Mouse (Mus musculus) heart, postnatal 0 days (tissue): ENCODE measurements around the gene Wnk2. TPM values are rescaled to one million over a fixed set of nuclear protein-coding genes. Genes with fewer than 3 reads are reported as not detected.
A peak's percentile ranks its signal among the peaks of the same experiment; 100 is the strongest.
"Not testable (repeated sequence)": the region's sequence is repeated elsewhere in the genome, so short reads cannot be mapped to it uniquely, and the experiment has no call there.

Experiments used
- ATAC-seq: fragments of 200-750 bp; cut with Nextera tagmentation; 2 replicates; pipeline ENCODE4 v1.8.0; 2017; ENCODE audit warnings: low read depth, moderate number of reproducible peaks, moderate library complexity; ENCODE audit not compliant: insufficient read depth
- DNase-seq: peaks from one replicate; pipeline ENCODE4 v3.0.0-alpha.2; 2016; ENCODE audit warnings: low spot score
- H3K27ac ChIP-seq: fragments of 300-500 bp; sonication (generic); 2 replicates; pipeline ENCODE4 v1.5.1; 2014; ENCODE audit warnings: low read depth, mild to moderate bottlenecking
- H3K27me3 ChIP-seq: fragments of 300-500 bp; sonication (generic); 2 replicates; pipeline ENCODE4 v1.6.1; 2014; ENCODE audit warnings: low read length, mixed read lengths; ENCODE audit not compliant: control insufficient read depth, insufficient read depth
- H3K36me3 ChIP-seq: fragments of 300-500 bp; sonication (generic); replicated peaks from 2 replicates; pipeline ENCODE4 v1.6.1; 2014; ENCODE audit warnings: low read length, mixed read lengths; ENCODE audit not compliant: control insufficient read depth, insufficient read depth
- H3K4me1 ChIP-seq: fragments of 300-500 bp; sonication (generic); 2 replicates; pipeline ENCODE4 v1.6.1; 2014; ENCODE audit warnings: antibody characterized with exemption; ENCODE audit not compliant: control insufficient read depth, insufficient read depth
- H3K4me2 ChIP-seq: fragments of 300-500 bp; sonication (generic); 2 replicates; pipeline ENCODE4 v1.6.1; 2014; ENCODE audit warnings: low read depth, mild to moderate bottlenecking, low read length, moderate library complexity
- H3K4me3 ChIP-seq: fragments of 300-500 bp; sonication (generic); 2 replicates; pipeline ENCODE4 v1.5.1; 2014; ENCODE audit warnings: low read depth, low read length
- H3K9ac ChIP-seq: fragments of 300-500 bp; sonication (generic); replicated peaks from 2 replicates; pipeline ENCODE4 v1.6.1; 2014; ENCODE audit warnings: low read depth, low read length, mixed read lengths
- H3K9me3 ChIP-seq: fragments of 300-500 bp; sonication (generic); replicated peaks from 2 replicates; pipeline ENCODE4 v1.6.1; 2016; ENCODE audit warnings: low read length; ENCODE audit not compliant: control insufficient read depth
- CTCF ChIP-seq: IDR thresholded peaks from 2 replicates; pipeline ENCODE4 v1.5.1; 2016; ENCODE audit warnings: antibody characterized with exemption, control low read depth, low read depth
- EP300 ChIP-seq: IDR thresholded peaks from 2 replicates; pipeline ENCODE4 v1.6.1; 2016; ENCODE audit warnings: antibody characterized with exemption, low read depth
- WGBS: fragments of 180-500 bp; shearing (Covaris S2); extraction: QIAGEN DNeasy Blood & Tissue Kit; methylation state at CpG from one replicate; pipeline ENCODE4 v1.1.7; 2014; 5-methylcytosine and 5-hydroxymethylcytosine counted together
- polyA plus RNA-seq: library from polyadenylated mRNA; unstranded; fragments of >200 nt; fragmentation: Nextera tagmentation; extraction: Ambion mirVana; gene quantifications from 2 replicates; pipeline ENCODE4 v1.2.1, GENCODE M21; 2015
- total RNA-seq: library from RNA; depleted of rRNA; stranded (reverse); fragments of >200 nt; gene quantifications from 2 replicates; pipeline ENCODE4 v1.2.3, GENCODE M21; 2014; ENCODE audit warnings: low replicate concordance

Wnk2 gene
- total and polyA plus RNA-seq, 2 experiments from 2014 or later, result 1.5 to 5.5 TPM

DNA sequence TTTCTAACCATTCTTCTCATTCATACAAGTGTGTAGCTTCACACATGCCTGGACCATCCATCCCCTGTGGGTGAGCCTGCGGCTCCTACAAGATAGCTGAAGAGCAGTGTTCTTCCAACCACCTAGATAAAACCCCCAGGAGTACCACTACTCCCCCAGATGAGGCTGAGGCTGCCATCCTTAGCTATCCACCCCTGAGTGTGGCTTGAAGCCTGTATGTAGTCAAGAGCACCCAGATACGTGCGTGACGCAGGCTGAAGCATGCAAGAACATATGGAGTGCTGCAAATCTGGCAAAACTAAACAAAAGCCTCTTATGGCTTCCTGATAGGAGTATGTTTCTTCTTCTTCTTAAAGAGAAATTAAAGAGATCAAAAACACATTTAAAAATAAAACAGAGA, 78.4 kb downstream of the Wnk2 start:
- Histone ChIP-seq H3K9me3 (no peaks in the 10 kb centered on the region), H3K4me2 (no peak overlapping the region), H3K27me3 (no peaks in the 10 kb centered on the region), H3K36me3 (0 out of 2 replicates have a peak, but pooled peaks cover 3% of the 10 kb centered on the region), H3K4me3 (no peak overlapping the region), H3K9ac (no peak overlapping the region), H3K4me1 (no peaks in the 10 kb centered on the region), H3K27ac (no peak overlapping the region)
- no peak for DNase-seq
- no peak for TF ChIP-seq CTCF
- no peak for ATAC-seq
- 89% methylated on average over 4 of the region's 4 CpGs for WGBS

DNA sequence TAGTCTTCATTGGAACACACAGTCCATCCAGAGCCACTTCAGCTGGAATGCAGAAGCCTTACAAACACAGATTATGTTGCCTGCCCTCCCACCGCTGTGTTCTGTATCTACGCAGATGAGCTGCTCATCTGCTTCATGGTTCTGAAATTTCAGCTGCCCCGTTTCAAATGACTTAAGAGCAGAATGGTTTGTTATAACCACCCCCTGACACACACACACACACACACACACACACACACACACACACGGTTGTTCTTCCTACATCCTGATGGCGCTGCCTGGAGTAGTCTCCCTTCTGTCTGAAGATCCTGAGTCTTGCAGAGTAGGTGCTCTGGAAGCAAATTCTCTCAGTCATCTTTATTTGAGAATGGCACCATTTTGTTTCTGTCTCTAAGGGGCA, 83.6 kb downstream of the Wnk2 start:
- Histone ChIP-seq H3K27ac (no peak overlapping the region), H3K9me3 (no peaks in the 10 kb centered on the region), H3K4me2 (no peak overlapping the region), H3K27me3 (no peaks in the 10 kb centered on the region), H3K4me1 (no peaks in the 10 kb centered on the region), H3K4me3 (no peak overlapping the region), H3K36me3 (0 out of 2 replicates have a peak, but pooled peaks cover 3% of the 10 kb centered on the region), H3K9ac (no peak overlapping the region)
- TF ChIP-seq EP300, result no peak
- no peak for TF ChIP-seq CTCF
- no peak for DNase-seq
- WGBS, result 66% methylated on average over 5 of the region's 5 CpGs
- no peak for ATAC-seq

DNA sequence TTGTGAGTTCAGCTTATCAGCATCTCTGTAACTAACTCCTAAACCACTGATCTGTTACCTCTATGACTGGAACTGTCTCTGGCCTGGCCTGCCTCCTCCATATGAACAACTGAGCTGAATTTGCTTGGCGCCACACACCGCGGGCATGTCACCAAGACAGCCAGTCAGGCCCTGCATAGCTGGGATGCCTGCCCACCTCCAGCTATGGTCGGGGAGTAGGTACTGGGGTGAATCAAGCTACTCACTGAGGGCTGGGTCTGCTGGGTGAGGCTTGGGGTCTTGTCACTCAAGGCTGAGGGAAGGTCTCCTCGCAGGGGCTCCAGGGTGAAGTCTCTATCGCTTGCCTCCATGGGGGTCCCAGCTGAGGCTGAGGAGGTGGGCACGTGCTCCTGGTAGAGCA, 87.4 kb downstream of the Wnk2 start:
- H3K27me3 ChIP-seq, result no peaks in the 10 kb centered on the region
- H3K4me2 ChIP-seq, result no peak overlapping the region
- no peaks in the 10 kb centered on the region for H3K36me3 ChIP-seq
- no peak overlapping the region for H3K4me3 ChIP-seq
- ATAC-seq (no peak), DNase-seq (no peak)
- no peak overlapping the region for H3K9ac ChIP-seq
- H3K9me3 ChIP-seq, result no peaks in the 10 kb centered on the region
- H3K4me1 ChIP-seq, result no peaks in the 10 kb centered on the region
- WGBS, result 73% methylated on average over 7 of the region's 7 CpGs
- no peak overlapping the region for H3K27ac ChIP-seq
- TF ChIP-seq CTCF, result no peak
- no peak for TF ChIP-seq EP300

- Histone ChIP-seq H3K4me2 (no peak overlapping the region), H3K4me1 (no peaks in the 10 kb centered on the region), H3K27ac (no peak overlapping the region), H3K9me3 (no peaks in the 10 kb centered on the region), H3K4me3 (no peak overlapping the region), H3K36me3 (no peaks in the 10 kb centered on the region), H3K9ac (no peak overlapping the region), H3K27me3 (no peaks in the 10 kb centered on the region)
- DNase-seq (peak; percentile 60), ATAC-seq (peak; percentile 55; the same call in 1 of the 2 replicates)
- no peak for TF ChIP-seq EP300
- peak; percentile 90 for TF ChIP-seq CTCF
- WGBS, result 85% methylated on average over 4 of the region's 4 CpGs
Observed at GRCm38 (mm10) chr13:49058528-49058927, 89.3 kb downstream of the Wnk2 start.

DNA sequence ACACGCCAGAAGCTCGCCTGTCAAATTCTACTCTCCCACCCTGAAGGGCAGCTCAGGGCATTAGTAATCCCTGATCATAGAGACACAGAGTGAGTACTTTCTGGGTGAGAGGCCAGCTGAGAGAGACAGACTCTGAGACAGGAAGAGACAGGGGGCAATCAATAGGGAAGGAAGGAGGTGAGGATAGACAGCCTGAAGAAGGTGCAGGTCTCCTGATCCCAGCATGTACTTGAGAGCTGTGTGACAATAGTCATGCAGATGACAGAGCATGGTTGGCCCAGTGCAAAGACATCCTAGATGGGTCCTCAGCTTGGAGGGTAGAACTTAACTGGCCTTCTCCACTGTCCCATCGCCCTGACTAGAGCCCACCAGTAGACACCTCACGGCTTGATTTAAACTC, 91.5 kb downstream of the Wnk2 start:
- H3K9me3 ChIP-seq, result no peaks in the 10 kb centered on the region
- H3K4me2 ChIP-seq, result no peak overlapping the region
- H3K4me1 ChIP-seq, result no peaks in the 10 kb centered on the region
- no peak overlapping the region for H3K27ac ChIP-seq
- DNase-seq (no peak), ATAC-seq (no peak)
- TF ChIP-seq EP300, result no peak
- TF ChIP-seq CTCF, result no peak
- H3K4me3 ChIP-seq, result no peak overlapping the region
- WGBS, result 85% methylated on average over 4 of the region's 4 CpGs
- no peaks in the 10 kb centered on the region for H3K36me3 ChIP-seq
- no peak overlapping the region for H3K9ac ChIP-seq
- H3K27me3 ChIP-seq, result no peaks in the 10 kb centered on the region

DNA sequence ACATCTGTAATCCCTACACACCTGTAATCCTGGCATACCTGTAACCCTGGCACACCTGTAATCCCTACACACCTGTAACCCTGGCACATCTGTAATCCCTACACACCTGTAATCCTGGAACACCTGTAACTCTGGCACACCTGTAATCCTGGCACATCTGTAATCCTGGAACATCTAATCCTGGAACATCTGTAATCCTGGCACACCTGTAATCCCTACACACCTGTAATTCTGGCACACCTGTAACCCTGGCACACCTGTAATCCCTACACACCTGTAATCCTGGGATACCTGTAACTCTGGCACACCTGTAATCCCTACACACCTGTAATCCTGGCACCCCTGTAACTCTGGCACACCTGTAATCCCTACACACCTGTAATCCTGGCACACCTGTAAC, 93.1 kb downstream of the Wnk2 start:
- not testable (repeated sequence) for H3K4me1 ChIP-seq, H3K4me2 ChIP-seq, ATAC-seq, H3K27me3 ChIP-seq, H3K9ac ChIP-seq, H3K36me3 ChIP-seq, H3K9me3 ChIP-seq, DNase-seq, H3K4me3 ChIP-seq, H3K27ac ChIP-seq
